Mouse (Mus musculus) embryonic facial prominence, embryonic 15.5 days (tissue): ENCODE results near the gene Chd4. TPM values are rescaled to one million over a fixed set of nuclear protein-coding genes. Genes with fewer than 3 reads are reported as not detected.

ENCODE experiments used
- ATAC-seq: fragments of 200-750 bp; cut with Nextera tagmentation; 2 replicates; pipeline ENCODE4 v1.8.0; 2017; ENCODE audit warnings: low read depth, moderate TSS enrichment; ENCODE audit not compliant: insufficient number of reproducible peaks, low FRiP score, low TSS enrichment
- H3K27ac ChIP-seq: fragments of 300-500 bp; sonication (generic); replicated peaks from 2 replicates; pipeline ENCODE4 v1.5.1; 2015; ENCODE audit warnings: mild to moderate bottlenecking, inconsistent platforms
- H3K27me3 ChIP-seq: fragments of 300-500 bp; sonication (generic); 2 replicates; pipeline ENCODE4 v1.6.1; 2015; ENCODE audit warnings: inconsistent platforms
- H3K36me3 ChIP-seq: fragments of 300-500 bp; sonication (generic); 2 replicates; pipeline ENCODE4 v1.6.1; 2015; ENCODE audit warnings: mild to moderate bottlenecking, inconsistent platforms
- H3K4me1 ChIP-seq: fragments of 300-500 bp; sonication (generic); 2 replicates; pipeline ENCODE4 v1.6.1; 2015; ENCODE audit warnings: inconsistent platforms
- H3K4me2 ChIP-seq: fragments of 300-500 bp; sonication (generic); replicated peaks from 2 replicates; pipeline ENCODE4 v1.6.1; 2015; ENCODE audit warnings: mild to moderate bottlenecking, inconsistent platforms
- H3K4me3 ChIP-seq: fragments of 300-500 bp; sonication (generic); replicated peaks from 2 replicates; pipeline ENCODE4 v1.5.1; 2015; ENCODE audit warnings: mild to moderate bottlenecking, inconsistent platforms
- H3K9ac ChIP-seq: fragments of 300-500 bp; sonication (generic); 2 replicates; pipeline ENCODE4 v1.6.1; 2015; ENCODE audit warnings: inconsistent platforms
- H3K9me3 ChIP-seq: fragments of 300-500 bp; sonication (generic); replicated peaks from 2 replicates; pipeline ENCODE4 v1.6.1; 2016; ENCODE audit warnings: inconsistent platforms
- WGBS: fragments of 180-500 bp; shearing (Covaris S2); methylation state at CpG from one replicate; pipeline ENCODE4 v1.1.7; 2015; 5-methylcytosine and 5-hydroxymethylcytosine counted together
- polyA plus RNA-seq: library from polyadenylated mRNA; unstranded; fragments of >200 nt; fragmentation: Nextera tagmentation; extraction: Ambion mirVana; gene quantifications from 2 replicates; pipeline ENCODE4 v1.2.1, GENCODE M21; 2015

Chd4 gene
- polyA plus RNA-seq, 1 experiment from 2014 or later = 70.8 TPM

DNA sequence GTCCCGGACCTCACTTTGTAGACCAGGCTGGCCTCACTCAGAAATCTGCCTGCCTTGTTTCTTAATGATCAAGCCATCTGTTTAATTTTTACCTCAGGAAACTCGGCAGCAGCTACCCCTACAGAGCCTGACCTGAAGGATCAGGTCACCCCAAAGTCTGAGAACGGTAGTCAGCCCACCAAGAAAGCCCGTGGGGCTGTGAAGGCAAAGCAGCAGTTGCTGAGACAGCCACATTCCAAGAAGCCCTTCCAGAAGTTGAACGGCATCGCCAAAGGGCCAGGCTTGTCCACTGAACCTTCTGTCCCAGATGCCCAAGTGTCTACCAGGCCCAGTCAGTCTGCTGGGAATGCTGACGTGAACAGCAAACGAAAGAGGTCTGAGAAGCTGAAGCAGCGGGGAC lies 48.1 kb downstream of the Chd4 start:
- WGBS = 77% methylated on average over 9 of the region's 9 CpGs

DNA sequence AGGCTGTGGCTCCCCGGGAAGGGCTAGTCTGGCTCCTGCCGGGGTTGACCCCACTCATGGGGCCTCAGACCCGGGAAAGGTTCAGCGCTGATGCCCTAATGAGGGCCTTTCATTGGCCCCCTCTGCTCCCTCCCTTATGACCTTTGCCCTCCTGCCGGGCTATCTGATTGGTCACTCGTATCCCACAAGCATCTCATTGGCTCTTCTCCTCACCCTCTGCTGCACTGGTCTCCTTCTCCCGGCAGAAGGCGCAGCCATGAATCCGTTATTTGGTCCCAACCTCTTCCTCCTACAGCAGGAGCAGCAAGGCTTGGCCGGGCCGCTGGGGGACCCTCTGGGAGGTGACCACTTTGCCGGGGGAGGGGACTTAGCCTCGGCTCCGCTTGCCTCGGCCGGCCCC lies 49.2 kb downstream of the Chd4 start, which contains the start of gene Iffo1:
Gene Iffo1, plus strand, starts transcription at position 241 of the 400 bp plus-strand sequence.
- H3K9ac ChIP-seq = peak within 1 kb of the TSS; percentile 55
- no peaks in the 10 kb centered on the region for H3K9me3 ChIP-seq
- peak within 1 kb of the TSS; percentile 87 for H3K27ac ChIP-seq
- H3K27me3 ChIP-seq = no peaks in the 10 kb centered on the region
- H3K4me1 ChIP-seq = peaks cover 46% of the 10 kb centered on the region
- H3K4me2 ChIP-seq = peak within 1 kb of the TSS; percentile 68
- peaks cover 43% of the 10 kb centered on the region for H3K36me3 ChIP-seq
- 2% methylated on average over 16 of the region's 16 CpGs for WGBS
- H3K4me3 ChIP-seq = peak within 1 kb of the TSS; percentile 65
- ATAC-seq = peak; percentile 86

More for the DNA sequence above, 48.1 kb downstream of the Chd4 start:
- Histone ChIP-seq H3K4me3 (no peak overlapping the region), H3K27me3 (no peaks in the 10 kb centered on the region), H3K9ac (no peak overlapping the region), H3K27ac (no peak overlapping the region), H3K4me2 (no peak overlapping the region), H3K36me3 (peaks cover 54% of the 10 kb centered on the region), H3K4me1 (peaks cover 38% of the 10 kb centered on the region), H3K9me3 (no peaks in the 10 kb centered on the region)
- ATAC-seq = no peak

DNA sequence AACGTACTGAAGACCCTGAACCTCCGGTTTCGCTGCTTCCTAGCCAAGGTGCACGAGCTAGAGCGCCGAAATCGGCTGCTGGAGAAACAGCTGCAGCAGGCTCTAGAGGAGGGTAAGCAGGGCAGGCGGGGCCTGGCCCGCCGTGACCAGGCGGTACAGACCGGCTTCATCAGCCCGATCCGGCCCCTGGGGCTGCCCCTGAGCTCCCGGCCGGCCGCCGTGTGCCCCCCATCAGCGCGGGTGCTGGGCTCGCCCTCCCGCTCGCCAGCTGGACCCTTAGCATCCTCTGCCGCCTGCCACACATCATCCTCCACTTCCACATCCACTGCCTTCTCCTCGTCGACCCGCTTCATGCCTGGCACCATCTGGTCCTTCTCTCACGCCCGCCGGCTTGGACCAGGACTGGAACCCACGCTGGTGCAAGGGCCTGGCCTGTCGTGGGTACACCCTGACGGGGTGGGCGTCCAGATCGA lies 49.7 kb downstream of the Chd4 start:
- peak overlapping the region; percentile 65 for H3K4me3 ChIP-seq
- H3K27me3 ChIP-seq = no peaks in the 10 kb centered on the region
- peak; percentile 45; the same call in 1 of the 2 replicates for ATAC-seq
- peaks cover 46% of the 10 kb centered on the region for H3K4me1 ChIP-seq
- peaks cover 37% of the 10 kb centered on the region for H3K36me3 ChIP-seq
- WGBS = 6% methylated on average over 35 of the region's 35 CpGs
- H3K9me3 ChIP-seq = no peaks in the 10 kb centered on the region
- peak overlapping the region; percentile 68 for H3K4me2 ChIP-seq
- peak overlapping the region; percentile 55 for H3K9ac ChIP-seq
- peak overlapping the region; percentile 87 for H3K27ac ChIP-seq

DNA sequence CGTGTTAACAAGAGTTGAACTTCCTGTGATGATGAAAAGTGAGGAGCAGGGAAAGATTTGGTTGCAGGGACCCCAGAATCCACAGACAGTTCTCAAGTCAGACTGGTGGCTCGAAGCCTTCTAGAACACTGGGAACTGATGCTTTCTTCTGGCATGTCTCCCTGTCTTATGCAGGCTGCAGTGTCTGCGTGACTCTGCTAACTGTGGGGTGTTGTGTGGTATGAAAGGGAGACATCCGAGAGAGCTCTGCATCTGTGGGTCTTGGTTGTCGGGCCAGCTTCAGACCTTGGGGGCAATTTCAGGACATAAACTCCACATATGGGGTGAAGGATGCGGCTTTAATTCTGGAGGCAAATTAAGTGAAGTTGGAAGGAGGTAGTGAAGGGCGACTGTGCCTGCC lies 50.4 kb downstream of the Chd4 start:
- Histone ChIP-seq H3K4me1 (peaks cover 46% of the 10 kb centered on the region), H3K9ac (peak overlapping the region; percentile 55; the same call in 1 of the 2 replicates), H3K36me3 (peaks cover 31% of the 10 kb centered on the region), H3K4me2 (peak overlapping the region; percentile 68), H3K27me3 (no peaks in the 10 kb centered on the region), H3K9me3 (no peaks in the 10 kb centered on the region), H3K27ac (peak overlapping the region; percentile 87; the same call in 1 of the 2 replicates), H3K4me3 (peak overlapping the region; percentile 65)
- WGBS = 41% methylated on average over 7 of the region's 7 CpGs
- ATAC-seq = no peak

DNA sequence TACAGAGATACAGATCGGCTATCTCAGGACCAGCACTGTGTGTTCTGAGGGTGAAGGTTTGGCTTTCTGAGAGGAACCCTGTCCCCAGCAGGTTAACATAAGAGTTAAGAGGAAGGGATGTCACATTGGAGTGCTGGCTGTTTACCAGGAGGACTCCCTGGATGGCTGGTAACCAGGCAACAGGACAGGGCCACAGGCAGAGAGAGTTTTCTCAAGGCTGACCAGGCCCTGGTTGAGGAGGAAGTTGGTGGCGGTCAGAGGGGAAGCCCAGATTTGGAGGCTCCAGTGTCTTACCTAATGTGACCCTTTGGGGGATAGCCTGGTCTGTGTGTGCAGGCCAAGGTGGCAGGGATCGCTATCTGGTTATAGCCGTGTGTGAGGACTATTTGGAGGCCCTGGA lies 51.0 kb downstream of the Chd4 start:
- Histone ChIP-seq H3K27me3 (no peaks in the 10 kb centered on the region), H3K4me2 (peak overlapping the region; percentile 68), H3K36me3 (peaks cover 25% of the 10 kb centered on the region), H3K9me3 (no peaks in the 10 kb centered on the region), H3K9ac (no peak overlapping the region), H3K4me3 (peak overlapping the region; percentile 65), H3K4me1 (peaks cover 46% of the 10 kb centered on the region), H3K27ac (no peak overlapping the region; the same call in 1 of the 2 replicates)
- ATAC-seq = no peak
- 76% methylated on average over 4 of the region's 4 CpGs for WGBS

DNA sequence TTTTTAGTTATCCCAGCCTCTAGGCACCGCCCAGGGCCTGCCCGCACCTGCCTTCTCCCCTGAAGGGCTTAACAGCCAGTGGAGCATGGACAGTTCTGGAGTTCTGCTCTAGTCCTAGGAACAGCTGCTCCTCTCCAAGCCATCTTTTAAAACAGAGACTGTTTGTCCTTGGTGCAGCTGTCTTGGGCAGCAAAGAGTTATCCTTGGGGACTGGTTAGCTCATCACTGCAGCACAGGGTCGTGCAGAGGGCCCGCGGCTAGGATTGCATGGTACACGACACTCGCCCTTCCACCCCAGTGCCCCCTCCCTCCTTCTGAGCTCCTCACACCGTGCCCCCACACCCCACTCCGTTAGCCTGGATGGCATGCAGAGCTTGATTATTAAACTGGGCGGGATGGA lies 51.5 kb downstream of the Chd4 start:
- 0 out of 2 replicates have a peak, but pooled peaks have one; percentile 27 for ATAC-seq
- Histone ChIP-seq H3K27me3 (no peaks in the 10 kb centered on the region), H3K9me3 (no peaks in the 10 kb centered on the region), H3K9ac (no peak overlapping the region), H3K4me1 (peaks cover 48% of the 10 kb centered on the region), H3K4me2 (0 out of 2 replicates have a peak overlapping the region, but pooled peaks have one; percentile 68), H3K36me3 (peaks cover 24% of the 10 kb centered on the region; the same call in 1 of the 2 replicates), H3K4me3 (0 out of 2 replicates have a peak overlapping the region, but pooled peaks have one; percentile 11), H3K27ac (peak overlapping the region; percentile 78)
- 47% methylated on average over 10 of the region's 10 CpGs for WGBS

DNA sequence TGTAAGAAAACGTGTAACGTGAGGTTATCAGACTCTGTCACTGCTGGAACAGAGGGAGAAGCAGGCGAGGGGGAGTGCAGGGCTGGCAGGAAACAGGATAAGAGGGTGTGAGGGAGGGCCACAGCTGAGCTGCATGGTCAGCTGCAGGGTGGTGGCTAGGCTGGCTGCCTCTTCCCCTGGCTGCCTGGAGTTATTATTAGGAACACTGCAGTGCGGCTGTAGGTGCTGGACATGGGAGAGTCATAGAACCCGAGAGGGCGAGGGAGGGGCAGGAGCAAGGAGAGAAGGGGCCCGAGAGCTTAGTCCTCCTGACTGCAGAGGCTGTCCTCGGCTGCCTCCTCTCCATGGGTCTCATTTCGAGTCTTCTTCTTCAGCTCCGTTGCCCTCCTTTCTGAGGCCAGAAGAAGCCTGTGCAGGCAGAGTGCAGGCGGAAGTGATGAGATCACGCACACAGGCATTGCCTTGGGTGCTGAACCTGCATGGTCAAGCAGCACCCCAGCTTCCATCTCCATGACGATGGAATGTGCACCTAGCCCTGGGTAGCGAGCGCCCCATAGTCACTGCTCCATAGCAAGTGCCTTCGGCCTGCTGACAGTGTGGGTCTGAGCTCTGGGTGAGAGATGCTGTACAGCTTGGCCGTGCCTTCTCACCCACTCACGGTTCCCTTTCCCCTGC lies 52.6 kb downstream of the Chd4 start:
- no peak overlapping the region for H3K4me3 ChIP-seq

DNA sequence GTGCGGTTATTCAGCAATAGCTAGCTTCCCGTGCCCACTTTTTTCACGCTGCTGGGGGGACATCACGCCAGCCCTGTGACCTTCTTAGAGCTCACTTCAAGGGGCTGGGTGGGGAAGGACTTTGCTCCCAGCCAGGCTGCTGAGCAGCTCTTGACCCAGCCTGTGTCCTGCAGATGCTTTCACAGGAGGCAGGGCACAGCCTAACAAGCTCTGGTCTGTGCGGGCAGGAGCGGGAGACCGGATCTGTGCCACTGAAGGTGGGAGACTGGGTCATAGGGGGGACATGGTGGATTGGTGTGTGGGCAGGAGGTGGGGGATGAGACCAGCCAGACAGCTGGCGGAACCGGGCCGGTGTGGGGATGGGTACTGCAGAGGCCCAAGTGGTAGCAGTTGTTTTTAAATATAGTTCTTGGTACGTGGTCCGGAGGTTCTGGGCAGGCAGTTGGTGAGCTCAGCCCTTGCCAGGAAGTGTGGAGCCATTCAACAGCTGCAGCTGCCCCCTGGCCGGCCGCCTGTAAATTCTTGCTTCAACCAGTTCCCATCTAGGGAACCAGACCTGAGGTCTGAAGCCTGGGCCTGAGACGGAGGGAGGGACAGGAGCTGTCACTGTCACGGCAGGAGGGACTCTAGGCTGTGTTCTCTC lies 53.3 kb downstream of the Chd4 start:
- 70% methylated on average over 16 of the region's 16 CpGs for WGBS
- peaks cover 50% of the 10 kb centered on the region for H3K4me1 ChIP-seq
- no peaks in the 10 kb centered on the region for H3K27me3 ChIP-seq
- H3K9ac ChIP-seq = no peak overlapping the region
- H3K36me3 ChIP-seq = peaks cover 26% of the 10 kb centered on the region; the same call in 1 of the 2 replicates
- H3K4me3 ChIP-seq = no peak overlapping the region
- peak overlapping the region; percentile 78 for H3K27ac ChIP-seq
- H3K9me3 ChIP-seq = no peaks in the 10 kb centered on the region
- peak overlapping the region; percentile 21 for H3K4me2 ChIP-seq
- 0 out of 2 replicates have a peak, but pooled peaks have one; percentile 5 for ATAC-seq

More for the DNA sequence above, 52.6 kb downstream of the Chd4 start:
- Histone ChIP-seq H3K27ac (peak overlapping the region; percentile 78), H3K4me1 (peaks cover 50% of the 10 kb centered on the region), H3K9me3 (no peaks in the 10 kb centered on the region), H3K4me2 (peak overlapping the region; percentile 21), H3K9ac (peak overlapping the region; percentile 23; the same call in 1 of the 2 replicates), H3K27me3 (no peaks in the 10 kb centered on the region), H3K36me3 (peaks cover 24% of the 10 kb centered on the region; the same call in 1 of the 2 replicates)
- 61% methylated on average over 18 of the region's 18 CpGs for WGBS
- ATAC-seq = no peak

DNA sequence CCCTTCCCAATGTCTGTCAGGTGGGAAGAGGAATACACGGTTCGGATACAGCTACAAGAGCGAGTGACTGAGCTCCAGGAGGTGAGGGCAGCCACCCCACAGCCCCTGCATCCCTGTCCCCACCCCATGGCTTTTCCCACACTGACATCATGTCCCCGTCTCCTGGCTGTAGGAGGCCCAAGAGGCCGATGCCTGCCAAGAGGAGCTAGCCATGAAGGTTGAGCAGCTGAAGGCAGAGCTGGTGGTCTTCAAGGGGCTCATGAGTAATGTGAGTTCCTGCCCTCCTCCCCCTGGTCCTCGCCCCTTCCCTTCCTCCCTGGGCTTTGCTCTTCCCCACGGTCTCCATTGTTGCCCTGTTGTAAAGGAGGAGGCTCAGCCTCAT lies 53.8 kb downstream of the Chd4 start:
- H3K9ac ChIP-seq = no peak overlapping the region
- WGBS = 79% methylated on average over 7 of the region's 7 CpGs

DNA sequence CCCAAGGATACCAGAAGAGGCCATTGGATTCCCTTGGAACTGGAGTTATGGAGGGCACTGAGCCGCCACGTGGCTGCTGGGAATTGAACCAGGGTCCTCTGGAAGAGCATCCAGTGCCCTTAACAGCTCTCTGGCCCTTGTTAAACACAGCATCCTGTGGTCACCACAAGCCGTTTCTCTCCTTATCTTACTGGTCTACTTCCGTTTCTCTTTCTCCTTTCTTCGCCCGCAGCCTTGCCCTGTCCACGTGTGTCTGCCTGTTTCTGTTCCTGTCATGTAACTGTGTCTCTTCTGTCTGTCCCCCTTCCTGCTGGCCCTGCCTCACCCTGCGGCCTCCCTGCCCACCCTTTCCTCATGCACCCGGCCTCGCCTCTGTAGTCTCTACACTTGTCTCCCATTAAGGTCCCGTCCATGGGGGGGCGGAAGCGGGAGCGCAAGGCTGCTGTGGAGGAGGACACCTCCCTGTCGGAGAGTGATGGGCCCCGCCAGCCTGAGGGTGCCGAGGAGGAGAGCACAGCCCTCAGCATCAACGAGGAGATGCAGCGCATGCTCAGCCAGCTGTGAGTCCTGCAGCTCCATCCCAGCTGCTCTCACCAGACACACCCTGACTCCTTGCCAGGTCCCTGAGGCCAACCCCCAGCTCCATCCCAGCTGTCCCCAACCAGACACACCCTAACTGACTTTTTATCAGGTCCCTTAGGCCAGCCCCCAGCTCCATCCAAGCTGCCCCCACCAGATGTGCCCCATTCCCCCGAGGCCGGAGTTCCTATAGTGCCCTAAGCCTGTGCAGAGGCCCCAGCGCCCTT lies 56.6 kb downstream of the Chd4 start:
- H3K36me3 ChIP-seq = peaks cover 25% of the 10 kb centered on the region
- WGBS = 74% methylated on average over 22 of the region's 22 CpGs
- H3K9ac ChIP-seq = no peak overlapping the region
- H3K4me1 ChIP-seq = peaks cover 28% of the 10 kb centered on the region
- H3K27me3 ChIP-seq = no peaks in the 10 kb centered on the region
- H3K4me2 ChIP-seq = no peak overlapping the region
- 0 out of 2 replicates have a peak, but pooled peaks have one; percentile 16 for ATAC-seq
- H3K4me3 ChIP-seq = no peak overlapping the region
- H3K9me3 ChIP-seq = no peaks in the 10 kb centered on the region
- no peak overlapping the region for H3K27ac ChIP-seq

More for the DNA sequence above, 53.8 kb downstream of the Chd4 start:
- Histone ChIP-seq H3K27ac (peak overlapping the region; percentile 78), H3K9me3 (no peaks in the 10 kb centered on the region), H3K4me2 (no peak overlapping the region), H3K4me1 (peaks cover 50% of the 10 kb centered on the region), H3K4me3 (no peak overlapping the region), H3K36me3 (peaks cover 22% of the 10 kb centered on the region; the same call in 1 of the 2 replicates), H3K27me3 (no peaks in the 10 kb centered on the region)
- ATAC-seq = no peak
